10 mouse cellular contexts compared by ENCODE assay signal in genomic region chr15:8633375-8633774, GRCm38 (mm10).
DNase-seq lines count a peak whose midpoint lies in the region; ATAC-seq and TF ChIP-seq lines count a peak whose summit lies in the region.
"Had no signal": no experiment of that assay in that cellular context is flagged by ENCODE, and none has a peak within 500 bp of the region (broad histone marks: within the 10 kb centered on the region; RNA-seq: fewer than 3 reads in every experiment).

No protein-coding gene starts in this region.

- H3K9ac ChIP-seq in forebrain, postnatal 0 days = no peak overlapping the region
- H3K9ac ChIP-seq in forebrain, embryonic 12.5 days = no peak overlapping the region
- H3K9ac ChIP-seq: hindbrain, embryonic 15.5 days; neural tube, embryonic 13.5 days had no signal

- 61% methylated on average over 6 of the region's 6 CpGs for WGBS in forebrain, postnatal 0 days
- WGBS in forebrain, embryonic 12.5 days = 57% methylated on average over 6 of the region's 6 CpGs

- peaks cover 4% of the 10 kb centered on the region; the same call in 1 of the 2 replicates for H3K4me1 ChIP-seq in forebrain, postnatal 0 days (ENCODE audit: insufficient read depth)
- H3K4me1 ChIP-seq in forebrain, embryonic 12.5 days = peaks cover 28% of the 10 kb centered on the region

- H3K4me2 ChIP-seq in forebrain, postnatal 0 days (ENCODE audit: low read depth) = no peak overlapping the region
- H3K4me2 ChIP-seq in forebrain, embryonic 12.5 days = no peak overlapping the region
- H3K4me2 ChIP-seq: hindbrain, embryonic 15.5 days; neural tube, embryonic 13.5 days had no signal

- H3K4me3 ChIP-seq in forebrain, postnatal 0 days (ENCODE audit: low read depth, low read length) = no peak overlapping the region
- no peak overlapping the region for H3K4me3 ChIP-seq in forebrain, embryonic 12.5 days (replicated peaks)
- H3K4me3 ChIP-seq: hindbrain, embryonic 15.5 days; neural tube, embryonic 13.5 days had no signal

- 0 out of 2 replicates have a peak, but pooled peaks cover 3% of the 10 kb centered on the region for H3K36me3 ChIP-seq in forebrain, postnatal 0 days (ENCODE audit: insufficient read depth)
- H3K36me3 ChIP-seq in forebrain, embryonic 12.5 days (replicated peaks) = 0 out of 2 replicates have a peak, but pooled peaks cover 8% of the 10 kb centered on the region
- H3K36me3 ChIP-seq: hindbrain, embryonic 15.5 days had no signal

- no peak overlapping the region for H3K27ac ChIP-seq in forebrain, postnatal 0 days (ENCODE audit: low read depth, low read length)
- H3K27ac ChIP-seq in forebrain, embryonic 12.5 days = no peak overlapping the region
- H3K27ac ChIP-seq: hindbrain, embryonic 15.5 days; neural tube, embryonic 13.5 days had no signal

- H3K9me3 ChIP-seq in forebrain, postnatal 0 days (ENCODE audit: low read length) = no peaks in the 10 kb centered on the region
- no peaks in the 10 kb centered on the region for H3K9me3 ChIP-seq in forebrain, embryonic 12.5 days
- H3K9me3 ChIP-seq: hindbrain, embryonic 15.5 days; neural tube, embryonic 13.5 days had no signal

- TF ChIP-seq CTCF in forebrain, postnatal 0 days (IDR thresholded peaks at IDR 0.05; ENCODE audit: low read depth) = peak; percentile 70

- DNase-seq in forebrain, postnatal 0 days = peak; percentile 63
- peak; percentile 48 for DNase-seq in urinary bladder, postnatal 25 days (ENCODE audit: low spot score)
- no peak for DNase-seq in urinary bladder, adult 2 months (ENCODE audit: low spot score)
- DNase-seq in cerebellum, postnatal 36 days = peak; percentile 50 to 51
- DNase-seq in kidney, postnatal 14 days = peak; percentile 45
- DNase-seq in thymus, postnatal 14 days = peak; percentile 74

- H3K27me3 ChIP-seq in forebrain, postnatal 0 days (ENCODE audit: insufficient read depth, low read length) = no peaks in the 10 kb centered on the region
- peaks cover 9% of the 10 kb centered on the region for H3K27me3 ChIP-seq in forebrain, embryonic 12.5 days
- H3K27me3 ChIP-seq: hindbrain, embryonic 15.5 days had no signal

- ATAC-seq in forebrain, postnatal 0 days = no peak
- ATAC-seq in forebrain, embryonic 12.5 days (ENCODE audit: low FRiP score) = no peak
- peak; percentile 68 for ATAC-seq in megakaryocyte progenitor cell, adult 5-6 weeks (replicated peaks; ENCODE audit: poor library complexity)
